Mouse (Mus musculus): ENCODE results near the gene Hmg20b.

DNA sequence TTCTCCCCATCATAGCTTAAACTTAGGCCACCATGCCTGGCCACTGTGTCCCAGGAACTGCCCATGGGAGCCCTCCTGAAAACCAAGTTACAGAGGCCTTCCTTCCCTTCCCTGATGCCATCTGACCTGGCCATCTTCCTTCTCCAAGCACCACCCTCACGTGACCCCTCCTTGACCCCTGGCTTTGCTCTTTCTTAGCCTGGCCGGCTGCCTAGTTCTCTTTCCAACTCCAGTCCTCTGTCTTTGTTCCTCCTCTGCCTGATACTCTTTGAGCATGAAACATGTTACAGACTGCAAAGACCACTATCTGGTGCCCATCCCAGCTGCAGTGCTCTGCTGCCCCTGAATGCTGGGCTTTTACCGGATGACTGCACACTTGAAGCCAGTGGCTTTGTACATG, 39.1 kb upstream of the Hmg20b start:
- TF ChIP-seq CTCF (IDR thresholded peaks at IDR 0.05; ENCODE audit: low read depth) (no peak), EP300 (IDR thresholded peaks at IDR 0.05; ENCODE audit: low read depth) (no peak)

All from heart, postnatal 0 days (tissue).